Mouse (Mus musculus) thymus, adult 2 months (tissue): Measurements from ENCODE around the gene Topbp1. TPM values are rescaled to one million over a fixed set of nuclear protein-coding genes. Genes with fewer than 3 reads are reported as not detected.

Source experiments
- DNase-seq: peaks from one replicate; pipeline ENCODE4 v3.0.0; 2021
- H3K27ac ChIP-seq: fragments of 200-500 bp; 2 replicates; pipeline ENCODE4 v1.5.1; 2012; ENCODE audit warnings: low read length, control low read depth; ENCODE audit not compliant: control insufficient read depth, insufficient read depth
- H3K27me3 ChIP-seq: fragments of 200-500 bp; 2 replicates; pipeline ENCODE4 v1.6.1; 2012; ENCODE audit warnings: mild to moderate bottlenecking, low read length, moderate library complexity, mixed read lengths; ENCODE audit not compliant: control insufficient read depth, insufficient read depth
- H3K36me3 ChIP-seq: fragments of 200-500 bp; 2 replicates; pipeline ENCODE4 v1.6.1; 2012; ENCODE audit warnings: mild to moderate bottlenecking, low read length, moderate library complexity; ENCODE audit not compliant: control insufficient read depth, insufficient read depth
- H3K4me1 ChIP-seq: fragments of 200-500 bp; replicated peaks from 2 replicates; pipeline ENCODE4 v1.6.1; 2012; ENCODE audit warnings: low read length; ENCODE audit not compliant: control insufficient read depth, insufficient read depth
- H3K4me3 ChIP-seq: fragments of 200-500 bp; 2 replicates; pipeline ENCODE4 v1.5.1; 2012; ENCODE audit warnings: mild to moderate bottlenecking, low read length, control low read depth, moderate library complexity; ENCODE audit not compliant: control insufficient read depth, insufficient read depth
- CTCF ChIP-seq: fragments of 200-500 bp; IDR thresholded peaks from 2 replicates; pipeline ENCODE4 v1.5.1; 2012; ENCODE audit warnings: mild to moderate bottlenecking, control low read depth, low read length, moderate library complexity, borderline replicate concordance; ENCODE audit not compliant: control insufficient read depth, poor library complexity, insufficient read depth; ENCODE audit errors: extremely low read depth
- POLR2A ChIP-seq: fragments of 200-500 bp; IDR thresholded peaks from 2 replicates; pipeline ENCODE4 v1.6.1; 2012; ENCODE audit warnings: mild to moderate bottlenecking, low read length, control low read depth, moderate library complexity; ENCODE audit not compliant: control insufficient read depth, poor library complexity, insufficient read depth; ENCODE audit errors: extremely low read depth
- WGBS: fragments of 180-500 bp; shearing (Covaris S2); methylation state at CpG from one replicate; pipeline ENCODE4 v1.1.7; 2018; 5-methylcytosine and 5-hydroxymethylcytosine counted together
- polyA plus RNA-seq: library from polyadenylated mRNA; depleted of rRNA; stranded (reverse); fragments of >200 nt; gene quantifications from 2 replicates; pipeline ENCODE4 v1.2.3, GENCODE M21; 2012

Topbp1 gene
- polyA plus RNA-seq, 1 experiment: 41.5 TPM

- WGBS: 76% methylated on average over 13 of the region's 13 CpGs
- Histone ChIP-seq H3K27me3 (no peaks in the 10 kb centered on the region), H3K27ac (no peak overlapping the region), H3K36me3 (no peaks in the 10 kb centered on the region), H3K4me3 (no peak overlapping the region), H3K4me1 (no peaks in the 10 kb centered on the region)
- TF ChIP-seq POLR2A (no peak), CTCF (no peak)
- DNase-seq: no peak
Observed at GRCm38 (mm10) chr9:103286901-103287422, 18.1 kb upstream of the Topbp1 start.

- Histone ChIP-seq H3K4me1 (no peaks in the 10 kb centered on the region), H3K36me3 (no peaks in the 10 kb centered on the region), H3K27ac (no peak overlapping the region), H3K4me3 (no peak overlapping the region), H3K27me3 (no peaks in the 10 kb centered on the region)
- DNase-seq: no peak
- WGBS: 95% methylated on average over 19 of the region's 19 CpGs
- TF ChIP-seq CTCF: no peak
- no peak for TF ChIP-seq POLR2A
Observed at GRCm38 (mm10) chr9:103287840-103288488, 17.1 kb upstream of the Topbp1 start.

- no peak overlapping the region for H3K4me3 ChIP-seq
- H3K4me1 ChIP-seq: no peaks in the 10 kb centered on the region
- WGBS: 97% methylated on average over 13 of the region's 13 CpGs
- TF ChIP-seq POLR2A (no peak), CTCF (no peak)
- H3K36me3 ChIP-seq: no peaks in the 10 kb centered on the region
- H3K27me3 ChIP-seq: no peaks in the 10 kb centered on the region
- no peak overlapping the region for H3K27ac ChIP-seq
- no peak for DNase-seq
Observed at GRCm38 (mm10) chr9:103288489-103289180, 16.4 kb upstream of the Topbp1 start.

GRCm38 (mm10) chr9:103294507-103294906, 10.5 kb upstream of the Topbp1 start:
- Histone ChIP-seq H3K27ac (no peak overlapping the region), H3K27me3 (no peaks in the 10 kb centered on the region), H3K4me3 (no peak overlapping the region), H3K4me1 (no peaks in the 10 kb centered on the region), H3K36me3 (no peaks in the 10 kb centered on the region)
- no peak for DNase-seq
- WGBS: 95% methylated on average over 2 of the region's 2 CpGs
- TF ChIP-seq POLR2A (no peak), CTCF (no peak)

GRCm38 (mm10) chr9:103301086-103301485, 3.9 kb upstream of the Topbp1 start:
- Histone ChIP-seq H3K36me3 (no peaks in the 10 kb centered on the region), H3K4me1 (peaks cover 4% of the 10 kb centered on the region), H3K27me3 (no peaks in the 10 kb centered on the region), H3K27ac (no peak overlapping the region), H3K4me3 (no peak overlapping the region)
- WGBS: 96% methylated on average over 8 of the region's 8 CpGs
- TF ChIP-seq CTCF (no peak), POLR2A (no peak)
- DNase-seq: no peak

- no peak for DNase-seq
- peaks cover 4% of the 10 kb centered on the region for H3K4me1 ChIP-seq
- no peaks in the 10 kb centered on the region for H3K27me3 ChIP-seq
- no peak overlapping the region for H3K27ac ChIP-seq
- no peak for TF ChIP-seq POLR2A
- no peak for TF ChIP-seq CTCF
- H3K36me3 ChIP-seq: no peaks in the 10 kb centered on the region
- H3K4me3 ChIP-seq: no peak overlapping the region
- WGBS: 86% methylated on average over 4 of the region's 4 CpGs
Observed at GRCm38 (mm10) chr9:103302239-103302638, 2.8 kb upstream of the Topbp1 start.
